Mouse (Mus musculus) liver, embryonic 14 days (tissue): ENCODE data around the gene Srebf1. TPM values are rescaled to one million over a fixed set of nuclear protein-coding genes. Genes with fewer than 3 reads are reported as not detected.

Experiments
- polyA plus RNA-seq: library from polyadenylated mRNA; depleted of rRNA; stranded (reverse); fragments of >200 nt; gene quantifications from 2 replicates; pipeline ENCODE4 v1.2.3, GENCODE M21; 2012; rRNA removed

Gene Srebf1
- 33.8 and 33.9 TPM in 2 replicates for polyA plus RNA-seq

DNA sequence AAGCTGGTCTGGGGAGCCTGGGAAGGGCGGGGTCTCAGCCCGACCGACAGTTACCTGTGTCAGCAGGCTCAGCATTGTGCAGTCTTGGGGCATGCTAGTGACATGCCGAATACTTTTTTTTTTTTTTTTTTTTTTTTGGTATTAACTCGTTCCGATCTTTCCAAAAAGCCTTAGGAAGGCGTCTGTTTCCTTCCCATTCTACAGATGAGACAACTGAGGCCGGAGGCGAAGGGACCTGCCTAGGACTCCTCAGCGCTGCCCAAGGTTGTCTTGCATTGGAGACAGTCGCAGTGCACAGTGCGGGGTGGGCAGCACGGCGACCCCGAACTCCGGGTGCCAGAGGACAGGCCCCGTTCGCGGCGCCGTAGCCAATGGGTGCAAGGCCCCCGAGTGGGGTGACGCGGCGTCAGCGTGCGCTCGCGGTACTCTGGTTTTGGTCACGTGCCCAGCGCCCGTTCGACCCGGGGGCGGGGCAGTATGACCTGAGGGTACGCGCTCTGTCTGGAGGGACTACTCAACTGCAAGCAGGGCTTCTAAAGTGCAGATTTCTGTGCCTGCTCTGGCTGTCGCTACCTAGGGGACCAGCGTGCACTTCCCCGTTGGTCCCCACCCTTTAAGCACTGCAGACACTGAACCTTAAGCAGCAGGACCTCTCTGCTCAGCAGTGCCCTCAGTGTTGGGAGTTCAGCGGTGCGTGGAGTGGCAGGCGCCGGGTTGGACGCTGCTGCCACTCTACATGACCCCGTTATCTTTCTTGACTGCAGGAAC, at the start of gene Srebf1:
Gene Srebf1 (minus strand): TSS at position 113 of the 768 bp plus-strand sequence.

Other genes starting within 250 kb of the Srebf1 start
- 4.4 and 4.7 TPM in 2 replicates for gene Pemt, start 176.1 kb downstream of the Srebf1 start, polyA plus RNA-seq
- gene Rai1, start 117.6 kb downstream of the Srebf1 start, polyA plus RNA-seq = 6.2 and 7.1 TPM in 2 replicates
- 4.8 and 5.0 TPM in 2 replicates for gene Tom1l2, start 130.3 kb upstream of the Srebf1 start, polyA plus RNA-seq
- 0.28 and 0.31 TPM in 2 replicates for gene Drc3, start 130.7 kb upstream of the Srebf1 start, polyA plus RNA-seq
- gene Gid4, start 194.6 kb upstream of the Srebf1 start, polyA plus RNA-seq = 6.1 and 6.6 TPM in 2 replicates
- gene Atpaf2, start 195.9 kb upstream of the Srebf1 start, polyA plus RNA-seq = 18.1 and 20.1 TPM in 2 replicates
- 20.7 and 24.3 TPM in 2 replicates for gene Drg2, start 232.0 kb upstream of the Srebf1 start, polyA plus RNA-seq
- gene Myo15, start 246.8 kb upstream of the Srebf1 start, polyA plus RNA-seq = 0.54 and 0.60 TPM in 2 replicates